Mouse (Mus musculus): ENCODE data around the gene Gm9789.
"Not testable (repeated sequence)": the region's sequence is repeated elsewhere in the genome, so short reads cannot be mapped to it uniquely, and the experiment has no call there.

Gm9789 gene

DNA sequence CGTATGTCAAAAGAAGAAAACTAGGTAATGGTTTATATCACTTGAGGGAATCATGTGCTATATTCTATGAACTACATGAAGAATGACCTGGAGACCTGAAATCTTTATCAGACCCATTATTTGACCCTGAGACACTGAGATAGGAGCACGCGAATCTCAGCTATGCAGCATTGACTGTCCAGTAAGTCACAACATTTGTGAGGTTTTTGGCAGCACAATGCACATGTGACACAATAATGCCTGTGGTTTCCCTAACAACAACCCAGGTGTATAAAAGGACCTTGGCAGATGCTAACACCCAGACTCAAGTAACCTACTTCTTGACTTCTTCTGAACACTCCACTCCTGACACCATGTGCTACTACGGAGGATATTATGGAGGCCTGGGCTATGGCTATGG is at the start of gene Gm9789:
Gene Gm9789 (plus strand): TSS at position 301 of the 400 bp plus-strand sequence.
- DNase-seq (ENCODE audit: low read depth): no peak

- no peak for DNase-seq (ENCODE audit: low read depth)
Observed at GRCm38 (mm10) chr16:89140551-89140950, 17.2 kb upstream of the Gm9789 start, which contains the start of gene Gm6358. TSS of gene Gm6358 (plus strand) at chr16:89140851.

DNA sequence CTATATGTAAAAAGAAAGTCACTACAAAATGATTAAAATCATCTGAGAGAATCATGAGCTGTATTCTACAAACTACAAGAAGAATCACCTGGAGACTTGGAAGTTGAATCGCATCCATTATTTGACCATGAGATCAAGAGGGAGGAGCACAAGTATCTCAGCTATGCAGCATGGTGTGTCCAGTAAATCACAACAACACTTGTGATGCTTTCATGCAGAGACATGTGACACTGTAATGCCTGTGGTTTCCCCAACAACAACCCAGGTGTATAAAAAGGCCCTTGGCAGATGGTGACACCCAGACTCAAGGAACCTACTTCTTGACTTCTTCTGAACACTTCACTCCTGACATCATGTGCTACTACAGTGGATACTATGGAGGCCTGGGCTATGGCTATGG is 7.0 kb upstream of the Gm9789 start, which contains the start of gene Gm10061:
Gene Gm10061 (plus strand): TSS at position 301 of the 400 bp plus-strand sequence.
- DNase-seq (ENCODE audit: low read depth): no peak

- not testable (repeated sequence) for DNase-seq (ENCODE audit: low read depth)
Observed at GRCm38 (mm10) chr16:89169190-89169589, 11.4 kb downstream of the Gm9789 start, which contains the start of gene Gm7735. TSS of gene Gm7735 (plus strand) at chr16:89169490.

DNA sequence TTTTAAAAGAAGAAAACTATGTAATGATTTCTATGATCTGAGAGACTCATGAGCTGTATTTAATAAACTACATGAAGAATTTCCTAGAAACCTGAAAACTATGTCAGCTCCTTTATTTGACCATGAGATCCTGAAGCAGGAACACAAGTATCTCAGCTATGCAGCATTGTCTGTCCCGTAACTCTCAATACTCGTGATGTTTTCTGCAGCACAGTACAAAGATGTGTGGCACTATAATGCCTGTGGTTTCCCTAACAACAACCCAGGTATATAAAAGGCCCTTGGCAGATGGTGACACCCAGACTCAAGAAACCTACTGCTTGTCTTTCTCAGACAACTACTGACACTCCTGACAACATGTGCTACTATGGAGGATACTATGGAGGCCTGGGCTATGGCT is 16.7 kb downstream of the Gm9789 start, which contains the start of gene 1110057P08Rik:
Gene 1110057P08Rik (plus strand): TSS at position 301 of the 400 bp plus-strand sequence.
- no peak for DNase-seq (ENCODE audit: low read depth)

- DNase-seq (ENCODE audit: low read depth): no peak
Observed at GRCm38 (mm10) chr16:89188621-89189020, 30.9 kb downstream of the Gm9789 start.

DNA sequence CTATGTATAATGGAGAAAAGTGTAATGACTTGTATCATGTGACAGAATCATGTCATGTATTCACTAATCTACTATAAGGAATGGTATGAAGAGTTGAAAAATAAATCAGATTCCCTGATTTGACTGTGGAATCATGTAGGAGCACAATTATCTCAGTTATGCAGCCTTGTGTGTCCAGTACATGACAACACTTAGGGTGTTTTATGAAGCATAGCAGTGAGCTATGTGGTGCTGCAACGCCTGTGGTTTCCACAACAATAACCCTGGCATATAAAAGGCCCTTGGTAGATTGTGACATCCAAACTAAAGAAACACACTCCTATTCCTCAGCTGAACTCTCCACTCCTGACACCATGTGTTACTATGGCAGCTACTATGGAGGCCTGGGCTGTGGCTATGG is 47.8 kb downstream of the Gm9789 start, which contains the start of gene Krtap20-2:
Gene Krtap20-2 (plus strand): TSS at position 301 of the 400 bp plus-strand sequence.
- no peak for DNase-seq (ENCODE audit: low read depth)

Data from c-Kit-positive CD71-positive TER-119-negative erythroid progenitor cells, embryonic 14.5 days (primary cell).